Mouse (Mus musculus) hindlimb bud, embryonic 11.5 days (tissue): ENCODE measurements around the gene Fcrl1.

Experiments used
- DNase-seq: peaks from one replicate; pipeline ENCODE4 v3.0.0-alpha.2; 2012; ENCODE audit warnings: low read depth, low spot score; ENCODE audit errors: extremely low spot score

Gene Fcrl1

DNA sequence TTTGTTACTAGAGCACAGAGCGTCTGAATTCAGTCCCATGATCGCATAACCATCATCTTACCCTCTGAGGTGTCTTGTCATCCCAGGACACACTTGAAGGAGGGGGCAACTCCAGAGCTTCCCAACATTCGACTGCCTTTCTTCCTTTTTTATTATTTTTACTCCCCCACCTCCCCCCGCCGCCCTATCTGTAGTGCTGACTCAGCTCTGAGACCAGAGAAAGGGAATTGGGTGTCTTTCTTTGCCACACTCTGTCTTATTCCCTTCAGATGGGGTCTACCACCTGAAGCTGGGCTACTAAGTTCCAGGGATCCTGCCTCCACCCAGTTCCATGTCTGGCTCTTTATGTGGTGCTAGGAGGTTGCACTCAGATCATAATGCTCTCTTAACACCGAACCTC lies 34.4 kb downstream of the Fcrl1 start:
- no peak for DNase-seq

- DNase-seq, result no peak
Measured at GRCm38 (mm10) chr3:87411150-87411549, 35.0 kb downstream of the Fcrl1 start.

- no peak for DNase-seq
Measured at GRCm38 (mm10) chr3:87420645-87421044, 44.5 kb downstream of the Fcrl1 start.

DNA sequence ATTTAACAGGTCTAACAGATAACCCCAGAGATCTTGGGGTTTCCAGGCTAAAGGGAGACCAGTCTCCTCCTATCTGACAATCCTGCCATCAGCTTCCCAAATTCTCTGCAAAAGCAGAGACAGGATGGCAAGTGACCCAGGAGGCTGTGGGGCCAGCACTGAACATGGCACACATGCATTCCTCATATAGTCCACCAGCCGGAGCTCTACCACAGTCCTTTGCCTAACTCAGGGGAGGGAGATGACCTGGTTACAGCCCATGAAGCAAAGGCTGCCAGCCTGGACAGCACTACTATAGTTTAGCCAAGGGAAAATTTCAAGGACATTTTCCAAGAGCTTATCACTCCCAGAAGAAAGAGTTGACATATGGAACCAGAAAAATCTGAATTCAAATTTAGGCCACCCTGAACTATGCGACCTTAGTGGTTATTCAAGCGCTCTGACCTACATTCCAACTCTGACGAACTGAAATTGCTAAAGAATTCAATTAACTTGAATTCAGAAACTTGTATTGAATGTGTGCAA lies 46.3 kb downstream of the Fcrl1 start:
- no peak for DNase-seq

DNA sequence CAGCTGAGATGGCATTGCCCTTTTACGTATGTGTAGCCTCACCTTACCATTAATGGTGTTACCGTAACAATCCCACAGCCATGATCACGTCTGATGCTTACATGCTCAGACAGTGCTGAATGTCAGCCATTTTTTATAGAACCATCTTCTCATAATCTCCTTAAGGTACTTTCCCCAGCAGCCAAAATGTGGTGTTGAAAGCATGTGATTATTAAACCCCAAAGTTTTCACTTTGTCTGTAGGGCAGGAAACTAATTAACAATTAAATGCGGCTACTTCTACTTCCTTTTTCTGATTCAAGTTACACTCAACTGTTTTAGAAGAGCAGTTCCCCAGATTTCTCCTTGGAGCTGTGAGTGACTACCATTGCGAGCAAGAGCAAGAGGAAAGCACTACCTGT lies 59.3 kb downstream of the Fcrl1 start, which contains the start of gene Fcrl5:
Gene Fcrl5 (plus strand): TSS at position 295 of the 400 bp plus-strand sequence.
- no peak for DNase-seq

DNA sequence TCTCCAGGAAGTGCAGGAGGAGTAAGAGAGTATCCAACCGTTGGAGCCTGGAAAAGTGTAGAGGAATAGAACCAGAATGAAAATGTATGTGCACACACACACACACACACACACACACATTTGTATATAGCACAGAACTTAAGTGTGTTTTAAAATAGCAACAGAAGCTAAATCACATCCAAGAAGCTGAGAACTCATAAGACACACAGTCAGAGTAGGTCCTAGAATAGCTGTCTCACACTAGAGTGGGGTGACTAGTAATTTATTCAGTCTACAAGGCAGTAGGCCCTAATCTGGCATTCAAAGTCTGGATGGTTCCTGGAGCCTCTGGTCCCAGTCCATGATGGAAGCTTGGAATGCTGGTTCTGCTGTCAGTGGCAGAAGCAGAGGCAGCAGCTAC lies 64.4 kb downstream of the Fcrl1 start:
- DNase-seq, result no peak

GRCm38 (mm10) chr3:87443968-87444367 lies 67.8 kb downstream of the Fcrl1 start:
- DNase-seq, result no peak
